Mouse (Mus musculus): ENCODE results near the gene Urb1. TPM values are rescaled to one million over a fixed set of nuclear protein-coding genes. Genes with fewer than 3 reads are reported as not detected.

Gene Urb1
- polyA plus RNA-seq, 1 experiment from 2014 or later = 9.9 TPM

- H3K4me2 ChIP-seq (replicated peaks; ENCODE audit: low read depth, low read length) = no peak overlapping the region
Measured at GRCm38 (mm10) chr16:90820326-90820725, 10.1 kb upstream of the Urb1 start.

GRCm38 (mm10) chr16:90812086-90812485 lies 1.9 kb upstream of the Urb1 start:
- no peak overlapping the region for H3K9ac ChIP-seq (replicated peaks; ENCODE audit: low read depth, low read length)
- H3K4me3 ChIP-seq (ENCODE audit: low read depth, low read length) = no peak overlapping the region
- no peaks in the 10 kb centered on the region for H3K9me3 ChIP-seq (ENCODE audit: control insufficient read depth, low read depth, low read length)
- H3K27me3 ChIP-seq (ENCODE audit: control insufficient read depth, insufficient read depth, low read length) = no peaks in the 10 kb centered on the region
- no peaks in the 10 kb centered on the region for H3K36me3 ChIP-seq (ENCODE audit: control insufficient read depth, insufficient read depth, low read length)
- H3K4me1 ChIP-seq (ENCODE audit: control insufficient read depth, insufficient read depth, low read length) = peaks cover 10% of the 10 kb centered on the region
- H3K4me2 ChIP-seq (replicated peaks; ENCODE audit: low read depth, low read length) = no peak overlapping the region
- ATAC-seq (ENCODE audit: insufficient number of reproducible peaks, insufficient read depth, low FRiP score, low read depth) = no peak
- 74% methylated on average over 5 of the region's 5 CpGs for WGBS
- no peak overlapping the region for H3K27ac ChIP-seq (ENCODE audit: low read length)

More at GRCm38 (mm10) chr16:90820326-90820725, 10.1 kb upstream of the Urb1 start:
- no peaks in the 10 kb centered on the region for H3K36me3 ChIP-seq (ENCODE audit: control insufficient read depth, insufficient read depth, low read length)
- no peaks in the 10 kb centered on the region for H3K4me1 ChIP-seq (ENCODE audit: control insufficient read depth, insufficient read depth, low read length)
- no peak overlapping the region for H3K9ac ChIP-seq (replicated peaks; ENCODE audit: low read depth, low read length)
- WGBS = 69% methylated on average over 6 of the region's 6 CpGs
- no peaks in the 10 kb centered on the region for H3K27me3 ChIP-seq (ENCODE audit: control insufficient read depth, insufficient read depth, low read length)
- ATAC-seq (ENCODE audit: insufficient number of reproducible peaks, insufficient read depth, low FRiP score, low read depth) = no peak
- H3K27ac ChIP-seq (ENCODE audit: low read length) = no peak overlapping the region
- H3K4me3 ChIP-seq (ENCODE audit: low read depth, low read length) = no peak overlapping the region
- no peaks in the 10 kb centered on the region for H3K9me3 ChIP-seq (ENCODE audit: control insufficient read depth, low read depth, low read length)

GRCm38 (mm10) chr16:90810716-90811256 lies 573 bp upstream of the Urb1 start:
- ATAC-seq (ENCODE audit: insufficient number of reproducible peaks, insufficient read depth, low FRiP score, low read depth) = 0 out of 2 replicates have a peak, but pooled peaks have one; percentile 7

DNA sequence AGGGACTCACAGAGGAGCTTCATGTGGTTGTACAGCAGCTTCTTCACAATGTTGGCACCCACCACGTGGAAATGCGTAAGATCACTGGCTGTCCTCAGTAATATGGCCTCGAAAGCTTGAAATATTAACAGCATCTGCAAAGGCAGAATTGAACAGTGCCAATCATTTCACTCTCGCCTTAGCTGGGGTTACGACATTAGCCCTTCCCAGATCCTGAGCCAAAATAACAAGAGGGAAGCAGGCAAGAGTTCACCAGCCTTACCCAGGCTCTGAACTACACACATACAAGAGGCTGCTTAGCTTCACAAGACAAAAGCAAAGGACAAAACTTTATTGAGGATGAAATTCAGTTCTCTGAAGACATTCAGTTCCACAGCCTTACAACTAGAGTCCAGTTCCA lies 5.7 kb downstream of the Urb1 start:
- Histone ChIP-seq H3K4me2 (replicated peaks; ENCODE audit: low read depth, low read length) (no peak overlapping the region), H3K4me3 (ENCODE audit: low read depth, low read length) (no peak overlapping the region), H3K4me1 (ENCODE audit: control insufficient read depth, insufficient read depth, low read length) (peaks cover 8% of the 10 kb centered on the region), H3K9me3 (ENCODE audit: control insufficient read depth, low read depth, low read length) (no peaks in the 10 kb centered on the region), H3K36me3 (ENCODE audit: control insufficient read depth, insufficient read depth, low read length) (peaks cover 14% of the 10 kb centered on the region; the same call in 1 of the 2 replicates), H3K27me3 (ENCODE audit: control insufficient read depth, insufficient read depth, low read length) (no peaks in the 10 kb centered on the region), H3K27ac (ENCODE audit: low read length) (no peak overlapping the region), H3K9ac (replicated peaks; ENCODE audit: low read depth, low read length) (no peak overlapping the region)
- WGBS = 97% methylated on average over 5 of the region's 5 CpGs
- ATAC-seq (ENCODE audit: insufficient number of reproducible peaks, insufficient read depth, low FRiP score, low read depth) = no peak

More at GRCm38 (mm10) chr16:90810716-90811256, 573 bp upstream of the Urb1 start:
- Histone ChIP-seq H3K27ac (ENCODE audit: low read length) (peak overlapping the region; percentile 52), H3K4me3 (ENCODE audit: low read depth, low read length) (peak overlapping the region; percentile 74), H3K9ac (replicated peaks; ENCODE audit: low read depth, low read length) (peak overlapping the region; percentile 25; the same call in 1 of the 2 replicates), H3K27me3 (ENCODE audit: control insufficient read depth, insufficient read depth, low read length) (no peaks in the 10 kb centered on the region), H3K4me2 (replicated peaks; ENCODE audit: low read depth, low read length) (peak overlapping the region; percentile 74), H3K9me3 (ENCODE audit: control insufficient read depth, low read depth, low read length) (no peaks in the 10 kb centered on the region), H3K4me1 (ENCODE audit: control insufficient read depth, insufficient read depth, low read length) (peaks cover 10% of the 10 kb centered on the region), H3K36me3 (ENCODE audit: control insufficient read depth, insufficient read depth, low read length) (no peaks in the 10 kb centered on the region)
- WGBS = 49% methylated on average over 11 of the region's 11 CpGs

GRCm38 (mm10) chr16:90801928-90802327 lies 8.3 kb downstream of the Urb1 start:
- H3K9ac ChIP-seq (replicated peaks; ENCODE audit: low read depth, low read length) = no peak overlapping the region
- peaks cover 22% of the 10 kb centered on the region for H3K36me3 ChIP-seq (ENCODE audit: control insufficient read depth, insufficient read depth, low read length)
- H3K27me3 ChIP-seq (ENCODE audit: control insufficient read depth, insufficient read depth, low read length) = no peaks in the 10 kb centered on the region
- 89% methylated on average over 3 of the region's 3 CpGs for WGBS
- H3K4me2 ChIP-seq (replicated peaks; ENCODE audit: low read depth, low read length) = no peak overlapping the region
- H3K27ac ChIP-seq (ENCODE audit: low read length) = no peak overlapping the region
- ATAC-seq (ENCODE audit: insufficient number of reproducible peaks, insufficient read depth, low FRiP score, low read depth) = no peak
- H3K4me3 ChIP-seq (ENCODE audit: low read depth, low read length) = no peak overlapping the region
- H3K9me3 ChIP-seq (ENCODE audit: control insufficient read depth, low read depth, low read length) = no peaks in the 10 kb centered on the region
- no peaks in the 10 kb centered on the region for H3K4me1 ChIP-seq (ENCODE audit: control insufficient read depth, insufficient read depth, low read length)

DNA sequence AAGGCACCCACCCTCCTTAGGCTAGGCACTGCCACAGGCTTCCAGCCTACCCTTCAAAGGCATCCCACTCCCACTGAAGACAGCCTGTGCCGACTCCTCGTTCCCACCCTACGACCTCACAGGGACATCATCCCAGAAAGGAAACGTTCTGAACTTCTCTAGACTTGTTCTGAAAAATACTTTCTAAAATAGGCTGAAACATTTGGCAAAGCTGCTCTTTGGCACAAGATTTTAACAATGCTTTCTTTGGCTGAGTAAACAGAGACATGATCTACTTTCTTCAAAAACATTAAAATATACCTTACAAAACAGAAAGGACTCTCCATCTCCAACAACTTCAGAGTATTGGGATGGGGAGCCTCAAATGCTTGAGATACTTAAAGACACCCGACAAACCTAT lies 9.0 kb downstream of the Urb1 start:
- 92% methylated on average over 5 of the region's 5 CpGs for WGBS
- no peak for ATAC-seq (ENCODE audit: insufficient number of reproducible peaks, insufficient read depth, low FRiP score, low read depth)
- H3K27ac ChIP-seq (ENCODE audit: low read length) = no peak overlapping the region
- H3K9ac ChIP-seq (replicated peaks; ENCODE audit: low read depth, low read length) = no peak overlapping the region
- H3K4me2 ChIP-seq (replicated peaks; ENCODE audit: low read depth, low read length) = no peak overlapping the region
- no peak overlapping the region for H3K4me3 ChIP-seq (ENCODE audit: low read depth, low read length)
- no peaks in the 10 kb centered on the region for H3K9me3 ChIP-seq (ENCODE audit: control insufficient read depth, low read depth, low read length)
- H3K36me3 ChIP-seq (ENCODE audit: control insufficient read depth, insufficient read depth, low read length) = peaks cover 24% of the 10 kb centered on the region
- H3K4me1 ChIP-seq (ENCODE audit: control insufficient read depth, insufficient read depth, low read length) = no peaks in the 10 kb centered on the region
- no peaks in the 10 kb centered on the region for H3K27me3 ChIP-seq (ENCODE audit: control insufficient read depth, insufficient read depth, low read length)

GRCm38 (mm10) chr16:90799840-90800239 lies 10.4 kb downstream of the Urb1 start:
- WGBS = 89% methylated on average over 10 of the region's 10 CpGs
- ATAC-seq (ENCODE audit: insufficient number of reproducible peaks, insufficient read depth, low FRiP score, low read depth) = no peak

DNA sequence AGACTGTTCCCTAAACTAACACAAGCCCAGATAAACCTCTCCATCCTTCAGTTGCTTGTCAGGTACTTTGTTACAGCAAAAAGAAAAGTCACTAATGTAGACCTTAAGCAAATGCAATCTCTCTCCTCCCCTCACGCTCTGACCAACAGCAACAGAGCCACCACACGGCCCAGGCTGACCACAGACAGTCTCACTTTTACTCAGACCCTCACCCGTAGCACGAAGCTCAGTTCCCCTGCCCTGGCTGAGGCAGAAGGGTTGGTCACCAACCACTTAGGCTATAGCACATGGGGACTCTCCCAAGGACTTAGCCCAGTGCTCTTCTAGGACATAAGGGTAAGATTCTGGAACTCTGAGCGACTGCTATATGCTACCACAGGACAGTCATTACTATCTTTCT lies 11.4 kb downstream of the Urb1 start:
- 83% methylated on average over 5 of the region's 5 CpGs for WGBS

More at GRCm38 (mm10) chr16:90799840-90800239, 10.4 kb downstream of the Urb1 start:
- Histone ChIP-seq H3K4me3 (ENCODE audit: low read depth, low read length) (no peak overlapping the region), H3K36me3 (ENCODE audit: control insufficient read depth, insufficient read depth, low read length) (peaks cover 32% of the 10 kb centered on the region), H3K4me1 (ENCODE audit: control insufficient read depth, insufficient read depth, low read length) (no peaks in the 10 kb centered on the region), H3K9ac (replicated peaks; ENCODE audit: low read depth, low read length) (no peak overlapping the region), H3K4me2 (replicated peaks; ENCODE audit: low read depth, low read length) (no peak overlapping the region), H3K27me3 (ENCODE audit: control insufficient read depth, insufficient read depth, low read length) (no peaks in the 10 kb centered on the region), H3K9me3 (ENCODE audit: control insufficient read depth, low read depth, low read length) (no peaks in the 10 kb centered on the region), H3K27ac (ENCODE audit: low read length) (no peak overlapping the region)

GRCm38 (mm10) chr16:90798446-90798845 lies 11.8 kb downstream of the Urb1 start:
- H3K27ac ChIP-seq (ENCODE audit: low read length) = no peak overlapping the region
- no peak for ATAC-seq (ENCODE audit: insufficient number of reproducible peaks, insufficient read depth, low FRiP score, low read depth)
- H3K36me3 ChIP-seq (ENCODE audit: control insufficient read depth, insufficient read depth, low read length) = peaks cover 25% of the 10 kb centered on the region
- no peak overlapping the region for H3K4me3 ChIP-seq (ENCODE audit: low read depth, low read length)
- no peaks in the 10 kb centered on the region for H3K4me1 ChIP-seq (ENCODE audit: control insufficient read depth, insufficient read depth, low read length)
- H3K9ac ChIP-seq (replicated peaks; ENCODE audit: low read depth, low read length) = no peak overlapping the region
- no peaks in the 10 kb centered on the region for H3K27me3 ChIP-seq (ENCODE audit: control insufficient read depth, insufficient read depth, low read length)
- H3K9me3 ChIP-seq (ENCODE audit: control insufficient read depth, low read depth, low read length) = no peaks in the 10 kb centered on the region
- H3K4me2 ChIP-seq (replicated peaks; ENCODE audit: low read depth, low read length) = no peak overlapping the region
- WGBS = 77% methylated on average over 8 of the region's 8 CpGs

More for the DNA sequence above, 11.4 kb downstream of the Urb1 start:
- ATAC-seq (ENCODE audit: insufficient number of reproducible peaks, insufficient read depth, low FRiP score, low read depth) = no peak
- Histone ChIP-seq H3K27me3 (ENCODE audit: control insufficient read depth, insufficient read depth, low read length) (no peaks in the 10 kb centered on the region), H3K27ac (ENCODE audit: low read length) (no peak overlapping the region), H3K9ac (replicated peaks; ENCODE audit: low read depth, low read length) (no peak overlapping the region), H3K4me3 (ENCODE audit: low read depth, low read length) (no peak overlapping the region), H3K36me3 (ENCODE audit: control insufficient read depth, insufficient read depth, low read length) (peaks cover 26% of the 10 kb centered on the region), H3K9me3 (ENCODE audit: control insufficient read depth, low read depth, low read length) (no peaks in the 10 kb centered on the region), H3K4me1 (ENCODE audit: control insufficient read depth, insufficient read depth, low read length) (no peaks in the 10 kb centered on the region), H3K4me2 (replicated peaks; ENCODE audit: low read depth, low read length) (no peak overlapping the region)
